Mouse (Mus musculus) left cerebral cortex, adult 8-10 months (tissue): ENCODE measurements around the gene Taar7f. TPM values are rescaled to one million over a fixed set of nuclear protein-coding genes. Genes with fewer than 3 reads are reported as not detected.

ENCODE experiments used
- total RNA-seq, 4 experiments: library from RNA; stranded (reverse); gene quantifications; 2 replicates each; pipeline ENCODE4 v1.2.4; 2022

Taar7f gene
- total RNA-seq, 4 experiments from 2014 or later = not detected

Other genes starting within 250 kb of the Taar7f start
- under 1 TPM in 1 of 4 experiments, not detected in 3; 0.40 TPM for gene Vnn3, start 198.0 kb upstream of the Taar7f start, total RNA-seq
- under 1 TPM in 2 of 4 experiments, not detected in 2; 0.15 to 0.34 TPM for gene Vnn1, start 154.8 kb upstream of the Taar7f start, total RNA-seq
- gene Taar1, start 129.2 kb upstream of the Taar7f start, total RNA-seq = not detected
- not detected for gene Taar2, start 110.9 kb upstream of the Taar7f start, total RNA-seq
- not detected for gene Taar3, start 100.0 kb upstream of the Taar7f start, total RNA-seq
- not detected for gene Taar4, start 89.0 kb upstream of the Taar7f start, total RNA-seq
- not detected for gene Taar5, start 78.8 kb upstream of the Taar7f start, total RNA-seq
- gene Taar6, start 63.9 kb upstream of the Taar7f start, total RNA-seq = not detected
- not detected for gene Taar7a, start 56.0 kb upstream of the Taar7f start, total RNA-seq
- not detected for gene Taar7b, start 49.6 kb upstream of the Taar7f start, total RNA-seq
- gene Taar7d, start 22.3 kb upstream of the Taar7f start, total RNA-seq = not detected
- not detected for gene Taar7e, start 11.9 kb upstream of the Taar7f start, total RNA-seq
- gene Taar8a, start 27.0 kb downstream of the Taar7f start, total RNA-seq = not detected
- not detected for gene Taar8b, start 42.8 kb downstream of the Taar7f start, total RNA-seq
- not detected for gene Taar8c, start 52.4 kb downstream of the Taar7f start, total RNA-seq
- not detected for gene Taar9, start 60.0 kb downstream of the Taar7f start, total RNA-seq
- 100 to 1,000 TPM; 127 to 149 (median 139) TPM for gene Stx7, start 99.8 kb downstream of the Taar7f start, total RNA-seq
- gene Moxd1, start 174.0 kb downstream of the Taar7f start, total RNA-seq = 10 to 100 TPM in 1 of 4 experiments, 1 to 10 TPM in 3; 5.8 to 10.4 (median 8.0) TPM